Mouse (Mus musculus) kidney, postnatal 0 days (tissue): ENCODE measurements around the gene Gm20521. TPM values are rescaled to one million over a fixed set of nuclear protein-coding genes. Genes with fewer than 3 reads are reported as not detected.

Experiments used
- ATAC-seq: fragments of 200-750 bp; cut with Nextera tagmentation; replicated peaks from 2 replicates; pipeline ENCODE4 v1.8.0; 2017; ENCODE audit warnings: low read depth, moderate number of reproducible peaks, moderate TSS enrichment, moderate library complexity; ENCODE audit not compliant: low FRiP score
- DNase-seq: peaks from one replicate; pipeline ENCODE4 v3.0.0-alpha.2; 2016; ENCODE audit warnings: low spot score
- H3K27ac ChIP-seq: fragments of 300-500 bp; sonication (generic); 2 replicates; pipeline ENCODE4 v1.5.1; 2014; ENCODE audit warnings: mild to moderate bottlenecking
- H3K27me3 ChIP-seq: fragments of 300-500 bp; sonication (generic); 2 replicates; pipeline ENCODE4 v1.6.1; 2014; ENCODE audit warnings: low read length, mixed read lengths; ENCODE audit not compliant: insufficient read depth
- H3K36me3 ChIP-seq: fragments of 300-500 bp; sonication (generic); 2 replicates; pipeline ENCODE4 v1.6.1; 2014; ENCODE audit warnings: low read length, mixed read lengths; ENCODE audit not compliant: insufficient read depth
- H3K4me1 ChIP-seq: fragments of 300-500 bp; sonication (generic); replicated peaks from 2 replicates; pipeline ENCODE4 v1.6.1; 2014; ENCODE audit warnings: antibody characterized with exemption, low read length, mixed read lengths; ENCODE audit not compliant: insufficient read depth
- H3K4me2 ChIP-seq: fragments of 300-500 bp; sonication (generic); 2 replicates; pipeline ENCODE4 v1.6.1; 2014; ENCODE audit warnings: mild to moderate bottlenecking, low read length, moderate library complexity, mixed read lengths
- H3K4me3 ChIP-seq: fragments of 300-500 bp; sonication (generic); replicated peaks from 2 replicates; pipeline ENCODE4 v1.5.1; 2014; ENCODE audit warnings: low read depth, low read length
- H3K9ac ChIP-seq: fragments of 300-500 bp; sonication (generic); 2 replicates; pipeline ENCODE4 v1.6.1; 2014; ENCODE audit warnings: low read depth, low read length
- H3K9me3 ChIP-seq: fragments of 300-500 bp; sonication (generic); replicated peaks from 2 replicates; pipeline ENCODE4 v1.6.1; 2016; ENCODE audit warnings: low read length, inconsistent platforms, mixed read lengths
- CTCF ChIP-seq: IDR thresholded peaks from 2 replicates; pipeline ENCODE4 v1.5.1; 2016; ENCODE audit warnings: antibody characterized with exemption, low read depth, mild to moderate bottlenecking, moderate library complexity
- WGBS: fragments of 180-500 bp; shearing (Covaris S2); extraction: QIAGEN DNeasy Blood & Tissue Kit; methylation state at CpG from one replicate; pipeline ENCODE4 v1.1.7; 2014; 5-methylcytosine and 5-hydroxymethylcytosine counted together
- polyA plus RNA-seq: library from polyadenylated mRNA; unstranded; fragments of >200 nt; fragmentation: Nextera tagmentation; extraction: Ambion mirVana; gene quantifications from 2 replicates; pipeline ENCODE4 v1.2.1, GENCODE M21; 2015

Gene Gm20521
- polyA plus RNA-seq, 1 experiment from 2014 or later, result 1.7 TPM

DNA sequence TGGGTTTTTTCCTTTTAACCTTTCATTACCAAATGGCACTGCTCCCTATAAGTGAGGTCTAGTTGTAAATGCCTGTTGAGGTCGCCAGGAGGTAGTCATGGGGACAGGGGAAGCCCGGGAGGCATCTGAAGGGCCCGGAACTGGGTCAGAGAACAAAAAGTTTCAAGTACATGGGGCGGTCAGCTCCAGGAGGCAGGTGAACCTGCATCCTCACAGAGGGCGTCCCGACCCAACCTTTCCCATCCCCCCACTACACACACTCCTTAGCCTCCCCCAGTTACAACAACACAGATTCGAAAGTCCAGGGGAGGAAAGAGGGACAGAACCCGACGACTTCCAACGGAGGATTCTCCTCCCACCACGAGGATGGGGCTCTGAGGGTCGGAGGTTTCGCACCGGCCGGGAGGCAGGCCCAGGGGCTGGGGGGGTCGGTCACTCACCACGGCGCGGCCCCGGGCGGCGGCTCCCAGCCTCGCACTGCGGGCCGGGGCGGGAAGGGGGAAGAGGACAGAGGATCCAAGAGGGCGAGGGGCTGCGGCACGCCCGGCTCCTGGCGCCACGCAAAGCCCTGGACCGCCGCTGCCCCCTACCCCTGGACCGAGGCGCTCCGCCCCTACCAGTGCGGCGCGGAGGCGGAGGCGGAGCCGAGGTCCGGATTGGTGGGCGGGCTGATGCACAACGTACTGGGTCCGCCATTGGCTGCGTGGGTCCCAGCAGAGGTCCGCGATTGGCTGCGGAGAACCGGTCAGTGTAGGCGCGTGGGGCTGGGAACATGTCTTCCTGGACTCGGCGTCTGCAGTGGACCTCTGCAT, 19.5 kb upstream of the Gm20521 start:
- no peaks in the 10 kb centered on the region for H3K27me3 ChIP-seq
- ATAC-seq (peak; percentile 99), DNase-seq (peak; percentile 98)
- H3K9ac ChIP-seq, result peak overlapping the region; percentile 93
- peak; percentile 20; the same call in 1 of the 2 replicates for TF ChIP-seq CTCF
- peak overlapping the region; percentile 79 for H3K4me2 ChIP-seq
- no peaks in the 10 kb centered on the region for H3K9me3 ChIP-seq
- H3K27ac ChIP-seq, result peak overlapping the region; percentile 96
- H3K4me3 ChIP-seq, result peak overlapping the region; percentile 90
- no peaks in the 10 kb centered on the region for H3K36me3 ChIP-seq
- WGBS, result under 1% methylated on average over 55 of the region's 56 CpGs
- no peaks in the 10 kb centered on the region for H3K4me1 ChIP-seq

GRCm38 (mm10) chr14:54864313-54865036, 18.8 kb upstream of the Gm20521 start:
- peak overlapping the region; percentile 93 for H3K9ac ChIP-seq
- H3K4me3 ChIP-seq, result peak overlapping the region; percentile 90
- WGBS, result 15% methylated on average over 21 of the region's 21 CpGs
- ATAC-seq, result peak; percentile 10; the same call in 1 of the 2 replicates
- no peak for DNase-seq
- TF ChIP-seq CTCF, result no peak
- H3K27me3 ChIP-seq, result no peaks in the 10 kb centered on the region
- no peaks in the 10 kb centered on the region for H3K4me1 ChIP-seq
- H3K27ac ChIP-seq, result peak overlapping the region; percentile 96
- H3K4me2 ChIP-seq, result peak overlapping the region; percentile 79
- no peaks in the 10 kb centered on the region for H3K36me3 ChIP-seq
- H3K9me3 ChIP-seq, result no peaks in the 10 kb centered on the region

- ATAC-seq, result no peak
- H3K4me1 ChIP-seq, result no peaks in the 10 kb centered on the region
- DNase-seq, result no peak
- no peak overlapping the region for H3K4me3 ChIP-seq
- H3K36me3 ChIP-seq, result no peaks in the 10 kb centered on the region
- no peak overlapping the region for H3K27ac ChIP-seq
- no peaks in the 10 kb centered on the region for H3K27me3 ChIP-seq
- no peak overlapping the region for H3K4me2 ChIP-seq
- no peak for TF ChIP-seq CTCF
- 71% methylated on average over 5 of the region's 5 CpGs for WGBS
- no peaks in the 10 kb centered on the region for H3K9me3 ChIP-seq
- H3K9ac ChIP-seq, result no peak overlapping the region
Observed at GRCm38 (mm10) chr14:54865626-54866025, 17.6 kb upstream of the Gm20521 start.

- ATAC-seq, result no peak
- Histone ChIP-seq H3K27ac (no peak overlapping the region), H3K4me1 (no peaks in the 10 kb centered on the region), H3K36me3 (no peaks in the 10 kb centered on the region), H3K9me3 (no peaks in the 10 kb centered on the region), H3K4me3 (no peak overlapping the region), H3K4me2 (no peak overlapping the region), H3K27me3 (no peaks in the 10 kb centered on the region), H3K9ac (no peak overlapping the region)
- no peak for TF ChIP-seq CTCF
- DNase-seq, result no peak
- 33% methylated on average over 3 of the region's 3 CpGs for WGBS
Observed at GRCm38 (mm10) chr14:54866268-54866667, 17.0 kb upstream of the Gm20521 start.

- Histone ChIP-seq H3K9ac (no peak overlapping the region), H3K36me3 (no peaks in the 10 kb centered on the region), H3K27ac (no peak overlapping the region), H3K27me3 (no peaks in the 10 kb centered on the region), H3K4me1 (no peaks in the 10 kb centered on the region), H3K4me3 (no peak overlapping the region), H3K4me2 (no peak overlapping the region), H3K9me3 (no peaks in the 10 kb centered on the region)
- ATAC-seq, result no peak
- DNase-seq, result no peak
- 58% methylated on average over 5 of the region's 5 CpGs for WGBS
- TF ChIP-seq CTCF, result peak; percentile 61
Observed at GRCm38 (mm10) chr14:54866936-54867335, 16.3 kb upstream of the Gm20521 start.

DNA sequence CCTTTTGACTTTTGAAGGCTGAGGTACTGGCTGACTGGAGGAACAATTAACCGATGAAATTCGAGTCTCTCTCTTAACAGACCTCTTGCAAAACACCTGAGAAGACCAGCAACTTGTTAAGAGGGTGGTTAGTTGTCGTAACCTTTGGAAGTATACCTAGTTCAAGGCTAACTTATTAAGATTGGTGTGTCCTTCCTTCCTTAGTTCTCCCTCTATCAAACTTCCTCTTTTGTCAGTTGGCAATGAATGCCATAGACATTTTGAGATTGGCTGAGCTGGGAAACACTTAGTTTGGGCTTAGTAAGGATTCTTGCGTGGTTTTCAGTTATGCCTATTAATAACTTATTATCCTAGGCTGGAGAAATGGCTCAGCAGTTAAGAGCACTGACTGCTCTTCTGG, 15.2 kb upstream of the Gm20521 start:
- no peak for DNase-seq
- WGBS, result 81% methylated on average over 4 of the region's 4 CpGs

More for the DNA sequence above, 15.2 kb upstream of the Gm20521 start:
- H3K36me3 ChIP-seq, result no peaks in the 10 kb centered on the region
- no peaks in the 10 kb centered on the region for H3K9me3 ChIP-seq
- H3K27me3 ChIP-seq, result no peaks in the 10 kb centered on the region
- no peak for TF ChIP-seq CTCF
- no peak for ATAC-seq
- no peak overlapping the region for H3K9ac ChIP-seq
- H3K4me2 ChIP-seq, result no peak overlapping the region
- no peaks in the 10 kb centered on the region for H3K4me1 ChIP-seq
- H3K4me3 ChIP-seq, result no peak overlapping the region
- no peak overlapping the region for H3K27ac ChIP-seq
